Mouse (Mus musculus) spleen, adult 2 months (tissue): ENCODE results near the gene Foxp4.

Experiments
- CTCF ChIP-seq: fragments of 200-500 bp; IDR thresholded peaks from 2 replicates; pipeline ENCODE4 v1.5.1; 2011; ENCODE audit warnings: mild to moderate bottlenecking, inconsistent platforms; ENCODE audit not compliant: insufficient read depth, insufficient read length, insufficient replicate concordance; ENCODE audit errors: extremely low read depth
- POLR2A ChIP-seq: fragments of 200-500 bp; IDR thresholded peaks from 2 replicates; pipeline ENCODE4 v1.6.1; 2011; ENCODE audit warnings: low read depth, low read length, inconsistent platforms

DNA sequence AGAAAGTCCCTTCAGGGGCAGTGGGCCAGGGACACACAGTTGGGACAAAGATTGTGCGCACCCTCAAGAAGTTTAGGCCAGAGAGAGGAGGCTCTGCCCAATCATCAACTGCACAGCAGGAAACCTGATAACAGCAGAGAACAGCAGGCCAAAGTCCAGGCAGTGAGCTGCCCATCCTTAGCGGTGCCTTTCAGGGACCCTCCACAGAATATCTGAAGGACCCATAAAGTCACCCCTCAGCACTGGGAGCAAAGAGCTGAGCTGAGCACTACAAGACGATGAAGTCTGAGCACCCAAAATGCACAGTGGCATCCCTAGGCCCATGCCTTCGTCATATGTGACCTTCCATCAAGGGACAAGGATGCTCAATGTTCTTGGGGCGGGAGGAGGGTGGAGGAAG is 6.5 kb downstream of the Foxp4 start:
- no peak for TF ChIP-seq CTCF
- no peak for TF ChIP-seq POLR2A
